Mouse (Mus musculus) hindbrain, embryonic 15.5 days (tissue): ENCODE measurements around the gene Toe1. TPM values are rescaled to one million over a fixed set of nuclear protein-coding genes. Genes with fewer than 3 reads are reported as not detected.

ENCODE experiments used
- ATAC-seq: fragments of 200-750 bp; cut with Nextera tagmentation; 2 replicates; pipeline ENCODE4 v1.8.0; 2017; ENCODE audit warnings: low read depth, moderate number of reproducible peaks, moderate TSS enrichment; ENCODE audit not compliant: low FRiP score
- H3K27ac ChIP-seq: fragments of 300-500 bp; sonication (generic); replicated peaks from 2 replicates; pipeline ENCODE4 v1.5.1; 2015; ENCODE audit warnings: mild to moderate bottlenecking, inconsistent platforms
- H3K27me3 ChIP-seq: fragments of 300-500 bp; sonication (generic); 2 replicates; pipeline ENCODE4 v1.6.1; 2015; ENCODE audit warnings: control low read depth, inconsistent platforms
- H3K36me3 ChIP-seq: fragments of 300-500 bp; sonication (generic); 2 replicates; pipeline ENCODE4 v1.6.1; 2015; ENCODE audit warnings: control low read depth, inconsistent platforms
- H3K4me1 ChIP-seq: fragments of 300-500 bp; sonication (generic); replicated peaks from 2 replicates; pipeline ENCODE4 v1.6.1; 2015; ENCODE audit warnings: control low read depth, inconsistent platforms
- H3K4me2 ChIP-seq: fragments of 300-500 bp; sonication (generic); 2 replicates; pipeline ENCODE4 v1.6.1; 2015; ENCODE audit warnings: moderate library complexity, mild to moderate bottlenecking, inconsistent platforms
- H3K4me3 ChIP-seq: fragments of 300-500 bp; sonication (generic); 2 replicates; pipeline ENCODE4 v1.5.1; 2015; ENCODE audit warnings: mild to moderate bottlenecking, inconsistent platforms
- H3K9ac ChIP-seq: fragments of 300-500 bp; sonication (generic); 2 replicates; pipeline ENCODE4 v1.6.1; 2015; ENCODE audit warnings: inconsistent platforms
- H3K9me3 ChIP-seq: fragments of 300-500 bp; sonication (generic); 2 replicates; pipeline ENCODE4 v1.6.1; 2016; ENCODE audit warnings: control low read depth, inconsistent platforms
- WGBS: fragments of 180-500 bp; shearing (Covaris S2); methylation state at CpG from one replicate; pipeline ENCODE4 v1.1.7; 2015; 5-methylcytosine and 5-hydroxymethylcytosine counted together
- polyA plus RNA-seq: library from polyadenylated mRNA; unstranded; fragments of >200 nt; fragmentation: Nextera tagmentation; extraction: Ambion mirVana; gene quantifications from 2 replicates; pipeline ENCODE4 v1.2.1, GENCODE M21; 2015

Toe1 gene
- polyA plus RNA-seq, 1 experiment from 2014 or later = 32.8 TPM

DNA sequence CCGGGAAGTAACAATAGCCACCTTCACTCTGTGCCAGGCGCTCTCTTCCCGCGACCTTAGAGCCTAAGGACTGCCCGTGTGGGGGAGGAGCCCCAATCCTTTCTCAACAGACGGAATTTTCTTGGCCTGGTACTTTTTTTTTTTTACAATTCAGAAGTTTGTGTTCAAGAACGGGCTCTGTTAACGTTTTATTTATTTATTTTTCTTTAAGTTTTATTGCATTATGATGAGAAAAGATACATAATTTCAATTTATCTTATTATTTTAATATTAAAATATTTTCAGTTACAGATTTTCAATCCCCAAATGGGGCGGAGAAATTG is 14.2 kb upstream of the Toe1 start, which contains the start of gene Hpdl:
TSS of gene Hpdl (minus strand) at position 14 of the 323 bp plus-strand sequence.
- no peaks in the 10 kb centered on the region for H3K36me3 ChIP-seq
- no peak for ATAC-seq
- 10% methylated on average over 9 of the region's 9 CpGs for WGBS

DNA sequence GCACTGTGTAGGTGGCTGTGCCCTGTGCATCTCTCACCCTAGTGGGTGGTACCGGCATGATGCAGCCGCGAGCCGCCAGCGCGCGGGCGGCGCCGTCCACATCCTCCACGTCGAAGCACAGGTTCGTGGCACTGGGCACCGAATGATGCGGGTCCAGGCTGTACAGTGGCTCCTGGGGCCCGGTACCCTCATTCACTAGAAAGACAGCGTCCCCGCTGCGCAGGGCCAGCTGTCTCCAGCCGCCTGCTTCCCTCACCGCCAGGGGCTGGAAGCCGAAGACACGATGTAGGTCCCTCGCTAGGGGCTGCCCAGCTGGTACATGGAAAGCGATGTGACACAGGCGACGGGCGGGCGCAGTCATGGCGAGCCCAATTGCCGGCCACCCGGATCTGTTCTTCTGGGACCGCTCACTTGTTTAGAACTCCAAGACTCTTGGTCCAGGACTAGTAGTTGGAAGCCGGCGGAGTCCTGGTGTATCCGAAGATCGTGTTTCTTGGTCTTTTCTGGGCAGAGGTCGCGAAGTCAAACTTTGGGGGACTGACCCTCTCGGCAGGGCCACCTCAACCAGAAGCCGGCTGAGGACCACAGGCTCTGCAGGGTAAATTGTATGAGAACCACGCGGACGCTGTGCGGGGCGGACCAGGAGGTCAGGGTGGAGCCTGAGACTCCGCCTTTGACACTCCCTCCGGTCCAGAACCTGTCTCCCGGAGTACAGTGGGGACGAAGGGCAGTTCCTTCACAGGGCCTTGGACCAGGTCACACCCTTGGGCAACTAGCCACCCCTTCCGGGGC is 13.7 kb upstream of the Toe1 start:
- peaks cover 26% of the 10 kb centered on the region; the same call in 1 of the 2 replicates for H3K27me3 ChIP-seq

More for the DNA sequence above, 14.2 kb upstream of the Toe1 start, which contains the start of gene Hpdl:
- Histone ChIP-seq H3K4me3 (peak within 1 kb of the TSS; percentile 39), H3K9me3 (no peaks in the 10 kb centered on the region), H3K4me2 (peak within 1 kb of the TSS; percentile 79), H3K4me1 (peaks cover 27% of the 10 kb centered on the region), H3K9ac (peak within 1 kb of the TSS; percentile 26), H3K27ac (no peak within 1 kb of the TSS), H3K27me3 (peaks cover 26% of the 10 kb centered on the region; the same call in 1 of the 2 replicates)

DNA sequence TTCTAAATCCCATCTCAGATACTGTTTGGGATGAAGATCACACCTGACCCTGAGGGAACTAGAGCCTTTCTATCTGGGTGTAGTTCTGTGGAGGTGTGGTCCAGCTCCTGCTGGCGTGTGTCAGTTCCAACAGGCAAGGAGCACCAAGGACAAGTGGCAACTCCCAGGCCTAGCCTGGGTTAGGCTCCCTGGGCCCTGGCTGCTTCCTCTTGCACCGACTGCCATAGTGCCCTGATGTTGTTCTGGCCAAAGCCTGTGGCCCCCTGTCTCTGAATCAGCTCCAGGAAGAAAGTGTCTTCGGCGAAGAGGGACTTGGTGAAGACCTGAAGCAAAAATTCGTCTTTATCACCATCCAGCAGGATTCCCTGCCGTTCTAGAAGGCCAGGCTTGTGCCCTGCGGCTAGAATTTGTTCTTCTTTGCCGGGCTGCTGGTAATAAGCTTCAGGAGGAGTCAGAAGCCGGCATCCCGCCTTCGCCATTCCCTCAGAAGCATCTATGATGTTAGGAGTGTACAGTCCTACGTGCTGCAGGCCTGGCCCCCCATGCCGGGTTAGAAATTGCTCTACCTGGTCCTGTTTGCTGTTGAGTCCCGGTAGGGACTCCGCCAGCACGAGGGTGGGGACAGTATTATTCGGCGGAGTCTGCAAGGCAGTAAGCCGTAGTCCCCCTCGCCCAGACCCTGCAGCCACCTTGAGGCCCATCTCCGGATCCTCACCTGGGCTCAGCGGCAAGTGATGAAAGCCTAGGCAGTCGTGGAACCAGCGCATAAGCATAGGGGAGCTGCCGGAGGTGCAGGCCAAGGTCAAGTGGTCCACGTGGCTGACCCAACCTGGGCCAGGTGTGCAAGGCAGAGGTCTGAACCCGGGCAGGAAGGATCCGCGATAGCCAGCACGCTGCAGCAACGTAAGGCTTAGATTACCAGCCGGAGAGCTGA is 12.8 kb upstream of the Toe1 start:
- Histone ChIP-seq H3K4me3 (peak overlapping the region; percentile 39), H3K4me1 (peaks cover 23% of the 10 kb centered on the region), H3K9me3 (no peaks in the 10 kb centered on the region), H3K27ac (no peak overlapping the region), H3K4me2 (peak overlapping the region; percentile 79), H3K36me3 (no peaks in the 10 kb centered on the region), H3K27me3 (peaks cover 26% of the 10 kb centered on the region; the same call in 1 of the 2 replicates), H3K9ac (peak overlapping the region; percentile 26)
- peak; percentile 21; the same call in 1 of the 2 replicates for ATAC-seq
- WGBS = 23% methylated on average over 32 of the region's 32 CpGs

More for the DNA sequence above, 13.7 kb upstream of the Toe1 start:
- peak overlapping the region; percentile 26 for H3K9ac ChIP-seq
- peaks cover 27% of the 10 kb centered on the region for H3K4me1 ChIP-seq
- H3K4me2 ChIP-seq = peak overlapping the region; percentile 79
- H3K36me3 ChIP-seq = no peaks in the 10 kb centered on the region
- ATAC-seq = peak; percentile 53
- H3K27ac ChIP-seq = no peak overlapping the region
- H3K9me3 ChIP-seq = no peaks in the 10 kb centered on the region
- WGBS = under 1% methylated on average over 51 of the region's 51 CpGs
- H3K4me3 ChIP-seq = peak overlapping the region; percentile 39

GRCm38 (mm10) chr4:116817486-116817885 is 10.0 kb upstream of the Toe1 start:
- no peak overlapping the region for H3K4me3 ChIP-seq
- 95% methylated on average over 6 of the region's 6 CpGs for WGBS
- H3K9me3 ChIP-seq = no peaks in the 10 kb centered on the region
- peaks cover 13% of the 10 kb centered on the region for H3K4me1 ChIP-seq
- H3K9ac ChIP-seq = no peak overlapping the region
- no peak for ATAC-seq
- H3K27ac ChIP-seq = no peak overlapping the region
- H3K27me3 ChIP-seq = peaks cover 23% of the 10 kb centered on the region; the same call in 1 of the 2 replicates
- no peaks in the 10 kb centered on the region for H3K36me3 ChIP-seq
- no peak overlapping the region for H3K4me2 ChIP-seq

- H3K27me3 ChIP-seq = peaks cover 6% of the 10 kb centered on the region; the same call in 1 of the 2 replicates
- no peaks in the 10 kb centered on the region for H3K36me3 ChIP-seq
- ATAC-seq = no peak
- H3K9me3 ChIP-seq = no peaks in the 10 kb centered on the region
- no peaks in the 10 kb centered on the region for H3K4me1 ChIP-seq
- H3K4me3 ChIP-seq = no peak overlapping the region
- no peak overlapping the region for H3K4me2 ChIP-seq
- H3K9ac ChIP-seq = no peak overlapping the region
- no peak overlapping the region for H3K27ac ChIP-seq
- whole genome bisulfite sequencing = 83% methylated on average over 5 of the region's 5 CpGs
Observed at GRCm38 (mm10) chr4:116815276-116815675, 7.8 kb upstream of the Toe1 start.

DNA sequence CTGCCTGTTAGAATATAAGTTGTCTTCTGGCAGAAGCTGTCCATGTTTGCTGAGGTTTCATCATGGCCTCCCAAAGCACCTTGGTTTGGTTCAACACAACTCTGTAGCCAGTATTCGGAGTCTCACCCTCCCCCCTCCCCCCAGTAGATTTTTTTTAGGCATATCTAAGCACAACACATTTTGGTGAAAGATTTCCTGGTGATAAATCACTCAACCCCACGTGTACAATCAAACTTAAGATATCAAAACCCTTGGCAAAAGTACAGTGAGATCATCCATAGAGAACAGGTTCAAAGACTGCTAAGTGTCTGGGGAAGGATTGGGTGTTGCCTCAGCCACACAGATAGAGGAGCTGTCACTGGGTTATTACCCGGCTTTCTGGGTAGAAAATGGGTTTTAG is 3.6 kb upstream of the Toe1 start:
- no peak overlapping the region for H3K27ac ChIP-seq
- H3K9me3 ChIP-seq = no peaks in the 10 kb centered on the region
- no peaks in the 10 kb centered on the region for H3K36me3 ChIP-seq
- no peak for ATAC-seq
- no peak overlapping the region for H3K4me3 ChIP-seq
- H3K27me3 ChIP-seq = no peaks in the 10 kb centered on the region
- H3K9ac ChIP-seq = no peak overlapping the region
- WGBS = 87% methylated on average over 3 of the region's 3 CpGs
- no peak overlapping the region for H3K4me2 ChIP-seq
- peaks cover 13% of the 10 kb centered on the region for H3K4me1 ChIP-seq

DNA sequence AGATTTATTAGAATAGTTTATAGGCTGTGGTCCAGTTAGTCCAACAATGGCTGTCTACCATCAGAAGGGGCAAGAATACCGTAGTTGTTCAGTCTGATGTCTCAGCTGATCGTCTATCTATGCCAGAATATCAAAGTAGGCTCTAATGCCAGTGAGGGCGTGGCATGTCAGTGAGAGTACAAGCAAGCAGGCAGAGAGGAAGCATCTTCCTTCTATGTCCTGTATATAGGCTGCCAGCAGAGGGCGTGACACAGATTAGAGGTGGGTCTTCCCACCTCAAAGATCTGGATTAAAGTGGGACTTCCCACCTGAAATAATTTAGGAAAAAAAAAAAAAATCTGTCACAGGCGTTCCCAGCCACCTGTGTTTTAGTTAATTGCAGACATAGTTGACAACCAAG is 7.5 kb downstream of the Toe1 start:
- no peak overlapping the region for H3K4me3 ChIP-seq
- WGBS = 39% methylated on average over 5 of the region's 5 CpGs
- no peak for ATAC-seq
- no peak overlapping the region for H3K27ac ChIP-seq
- no peak overlapping the region for H3K4me2 ChIP-seq
- H3K27me3 ChIP-seq = no peaks in the 10 kb centered on the region
- no peaks in the 10 kb centered on the region for H3K4me1 ChIP-seq
- no peak overlapping the region for H3K9ac ChIP-seq
- no peaks in the 10 kb centered on the region for H3K9me3 ChIP-seq
- peaks cover 22% of the 10 kb centered on the region for H3K36me3 ChIP-seq

DNA sequence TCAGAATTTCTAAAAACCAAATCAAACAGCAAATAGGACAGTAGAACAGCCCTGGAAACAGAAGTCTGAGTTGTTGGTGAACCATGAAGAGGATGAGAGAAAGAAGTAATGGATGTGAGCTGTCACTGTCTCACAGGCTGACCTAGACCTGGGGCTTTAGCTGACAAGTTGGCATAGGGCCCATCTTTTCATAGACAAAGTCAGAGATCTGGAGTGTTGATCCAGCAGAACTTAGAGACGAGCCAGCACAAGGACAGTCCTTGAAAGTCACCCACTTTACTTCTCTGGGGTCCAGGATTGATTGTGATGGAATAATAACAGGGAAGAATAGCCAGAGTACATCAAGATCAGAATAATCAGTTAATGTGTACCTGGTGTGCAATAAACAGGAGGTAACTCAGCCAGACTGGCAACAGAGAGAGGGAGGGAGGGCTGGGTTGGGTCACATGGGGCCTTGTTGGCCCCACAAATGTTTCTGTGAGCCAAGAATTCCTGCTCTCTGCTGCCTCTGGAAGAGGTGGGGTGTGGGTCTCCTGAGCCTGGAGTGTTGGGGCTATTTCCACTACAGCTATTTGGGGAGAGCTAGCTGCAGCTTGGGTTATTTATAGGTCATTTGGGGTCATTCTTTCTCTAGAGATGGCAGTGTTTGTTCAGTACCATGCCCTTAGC is 10.9 kb downstream of the Toe1 start:
- H3K9me3 ChIP-seq = no peaks in the 10 kb centered on the region
- no peak overlapping the region for H3K4me3 ChIP-seq
- H3K27me3 ChIP-seq = no peaks in the 10 kb centered on the region
- no peak overlapping the region for H3K27ac ChIP-seq
- H3K36me3 ChIP-seq = no peaks in the 10 kb centered on the region
- no peak for ATAC-seq
- 53% methylated on average over 1 of the region's 1 CpGs for WGBS
- H3K4me1 ChIP-seq = no peaks in the 10 kb centered on the region
- H3K4me2 ChIP-seq = no peak overlapping the region
- H3K9ac ChIP-seq = no peak overlapping the region

GRCm38 (mm10) chr4:116794273-116794672 is 13.2 kb downstream of the Toe1 start:
- Histone ChIP-seq H3K4me2 (no peak overlapping the region), H3K27ac (no peak overlapping the region), H3K27me3 (no peaks in the 10 kb centered on the region), H3K4me1 (no peaks in the 10 kb centered on the region), H3K9ac (no peak overlapping the region), H3K9me3 (no peaks in the 10 kb centered on the region), H3K4me3 (no peak overlapping the region), H3K36me3 (no peaks in the 10 kb centered on the region)
- WGBS = 78% methylated on average over 2 of the region's 2 CpGs
- ATAC-seq = no peak

DNA sequence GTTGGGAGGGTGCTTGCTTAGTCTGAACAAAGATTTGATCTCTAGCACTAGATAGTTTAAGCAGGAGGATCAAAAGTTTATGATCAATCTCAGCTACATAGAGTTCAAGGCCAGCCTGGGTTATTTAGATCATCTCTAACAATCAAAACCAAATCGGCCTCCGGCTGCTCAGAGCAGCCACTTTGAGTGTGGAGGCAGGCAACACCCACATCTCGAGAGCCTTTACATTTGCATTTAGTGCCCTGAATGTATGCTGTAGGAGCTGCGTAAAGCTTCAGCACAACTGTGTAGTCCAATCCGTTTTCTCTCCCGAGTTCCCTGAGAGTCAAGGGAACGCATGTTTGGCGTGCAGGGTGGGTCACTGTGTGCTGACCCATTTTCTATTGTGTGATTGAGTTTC is 15.0 kb downstream of the Toe1 start:
- H3K27me3 ChIP-seq = no peaks in the 10 kb centered on the region
- WGBS = 90% methylated on average over 8 of the region's 8 CpGs
- H3K36me3 ChIP-seq = no peaks in the 10 kb centered on the region
- H3K4me2 ChIP-seq = no peak overlapping the region
- H3K27ac ChIP-seq = no peak overlapping the region
- no peaks in the 10 kb centered on the region for H3K4me1 ChIP-seq
- H3K9ac ChIP-seq = no peak overlapping the region
- H3K4me3 ChIP-seq = no peak overlapping the region
- no peak for ATAC-seq
- no peaks in the 10 kb centered on the region for H3K9me3 ChIP-seq

GRCm38 (mm10) chr4:116788956-116789355 is 18.5 kb downstream of the Toe1 start:
- no peak for ATAC-seq
- Histone ChIP-seq H3K36me3 (no peaks in the 10 kb centered on the region), H3K27ac (no peak overlapping the region), H3K9ac (no peak overlapping the region), H3K27me3 (no peaks in the 10 kb centered on the region), H3K4me3 (no peak overlapping the region), H3K9me3 (no peaks in the 10 kb centered on the region), H3K4me1 (no peaks in the 10 kb centered on the region), H3K4me2 (no peak overlapping the region)
- WGBS = 10% methylated on average over 3 of the region's 3 CpGs
